Mouse (Mus musculus) liver, embryonic 14.5 days (tissue): ENCODE measurements around the gene Rhbdd1.

Source experiments
- CTCF ChIP-seq: IDR thresholded peaks from 2 replicates; pipeline ENCODE4 v1.5.1; 2016; ENCODE audit warnings: antibody characterized with exemption, low read depth, control low read depth
- EP300 ChIP-seq: IDR thresholded peaks from 2 replicates; pipeline ENCODE4 v1.6.1; 2016; ENCODE audit warnings: antibody characterized with exemption, low read depth

GRCm38 (mm10) chr1:82291151-82291797 is 25.0 kb upstream of the Rhbdd1 start, which contains the start of gene Irs1:
- no peak for TF ChIP-seq EP300
- no peak; the same call in 1 of the 2 replicates for TF ChIP-seq CTCF
